Mouse (Mus musculus): ENCODE data around the gene Cacnb1. TPM values are rescaled to one million over a fixed set of nuclear protein-coding genes. Genes with fewer than 3 reads are reported as not detected.

The Cacnb1 gene
- total and polyA plus RNA-seq, 3 experiments, result 0.36 to 0.55 TPM; not detected in 1

DNA sequence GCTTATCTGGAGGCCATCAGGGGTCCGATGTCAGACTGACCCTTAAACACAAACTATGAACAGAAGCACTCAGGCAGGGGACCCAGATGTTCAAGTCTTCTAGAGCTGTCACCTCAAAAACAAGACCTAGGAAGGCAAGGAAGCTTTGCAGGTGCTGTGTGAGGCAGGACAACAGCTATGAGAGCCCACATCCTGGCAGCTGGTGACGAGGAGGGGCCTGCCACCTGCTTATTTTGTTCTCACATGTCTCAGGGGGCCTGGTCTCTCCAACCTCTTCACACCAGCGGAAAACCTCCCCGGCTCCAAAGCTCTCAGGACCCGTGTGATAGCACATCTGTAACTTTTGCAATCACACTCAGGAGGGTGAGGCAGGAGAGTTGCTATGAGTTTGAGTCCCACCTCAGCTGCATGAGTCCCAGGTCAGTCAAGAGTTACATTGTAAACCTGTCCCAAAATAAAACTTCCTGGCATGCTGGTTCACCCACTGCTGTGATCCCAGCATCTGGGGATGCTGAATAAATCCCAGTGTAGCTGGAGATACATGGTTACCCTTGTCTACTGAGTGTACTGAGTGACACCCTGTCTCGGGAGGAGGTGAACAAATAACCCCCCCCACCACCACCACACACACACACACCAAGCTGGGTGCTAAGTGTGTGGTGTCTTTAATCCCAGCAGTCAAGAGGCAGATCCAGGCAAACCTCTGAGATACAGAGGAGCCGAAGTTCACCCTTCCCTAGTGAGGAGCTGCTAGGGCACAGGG is 22.3 kb downstream of the Cacnb1 start:
- no peaks in the 10 kb centered on the region for H3K79me2 ChIP-seq (replicated peaks; ENCODE audit: control insufficient read depth, extremely low read depth, insufficient read depth, poor library complexity, severe bottlenecking)
- peaks cover 42 to 83% of the 10 kb centered on the region in 2 experiments for H3K4me1 ChIP-seq (ENCODE audit: control insufficient read depth in 1 of 2, insufficient read depth in 2 of 2)
- in situ Hi-C loops (cut with MboI; ENCODE audit: low pct_ligation_motif_present, low pct_unique_long_range_greater_than_20kb, low sequenced_read_pairs), result no loop called here
- H3K27me3 ChIP-seq (replicated peaks), result no peaks in the 10 kb centered on the region
- H3K4me3 ChIP-seq (replicated peaks in 1 of 3; ENCODE audit: low read depth in 2 of 3, low read length in 2 of 3, poor library complexity in 1 of 3), result no peak overlapping the region
- dilution Hi-C loops (cut with MboI; ENCODE audit: extremely low pct_ligation_motif_present, extremely low pct_unique_long_range_greater_than_20kb, low sequenced_read_pairs), result no loop called here
- peaks cover 0 to 3% of the 10 kb centered on the region in 2 experiments for H3K36me3 ChIP-seq (replicated peaks in 1 of 2; ENCODE audit: control insufficient read depth in 1 of 2, insufficient read depth in 1 of 2, low read length in 1 of 2)
- H3K9ac ChIP-seq (ENCODE audit: insufficient read depth, low read depth), result peak overlapping the region; percentile 23; the same call in 1 of the 2 replicates
- peaks cover 3% of the 10 kb centered on the region for H3K9me3 ChIP-seq (replicated peaks; ENCODE audit: low read length)
- TF ChIP-seq BHLHE40 (IDR thresholded peaks at IDR 0.05; ENCODE audit: low read depth, low read length) (peak; percentile 94), ETS1 (conservative IDR thresholded peaks at IDR 0.05; ENCODE audit: low read depth, low read length) (peak; percentile 94), MAZ (IDR thresholded peaks at IDR 0.05; ENCODE audit: low read depth, low read length) (0 out of 2 replicates have a peak, but pooled peaks have one; percentile 11), IRF4 (IDR thresholded peaks at IDR 0.05; ENCODE audit: low read depth, low read length) (peak; percentile 73), CHD2 (IDR thresholded peaks at IDR 0.05; ENCODE audit: low read length) (no peak), SIN3A (IDR thresholded peaks at IDR 0.05; ENCODE audit: low read length) (peak; percentile 86), POLR2AphosphoS2 (IDR thresholded peaks at IDR 0.05; ENCODE audit: low read depth, low read length) (no peak), NELFE (IDR thresholded peaks at IDR 0.05; ENCODE audit: low read depth, low read length) (no peak), MAX (IDR thresholded peaks at IDR 0.05; ENCODE audit: low read length) (no peak), MYC (IDR thresholded peaks at IDR 0.05; ENCODE audit: low read depth, low read length) (peak; percentile 73), JUN (IDR thresholded peaks at IDR 0.05; ENCODE audit: insufficient read depth, low read depth, low read length) (no peak), ELF1 (IDR thresholded peaks at IDR 0.05; ENCODE audit: low read depth, low read length) (no peak), CTCF (conservative IDR thresholded peaks at IDR 0.05 in 1 of 2, IDR thresholded peaks at IDR 0.05 in 1 of 2; ENCODE audit: low read depth in 2 of 2, low read length in 2 of 2) (no peak), ZKSCAN1 (IDR thresholded peaks at IDR 0.05; ENCODE audit: borderline replicate concordance, low read depth, low read length) (no peak), GABPA (IDR thresholded peaks at IDR 0.05; ENCODE audit: insufficient replicate concordance, low read depth, low read length) (no peak), JUND (conservative IDR thresholded peaks at IDR 0.05; ENCODE audit: low read depth, low read length) (no peak), E2F4 (IDR thresholded peaks at IDR 0.05; ENCODE audit: insufficient replicate concordance, low read depth, low read length) (no peak), MEF2A (IDR thresholded peaks at IDR 0.05; ENCODE audit: borderline replicate concordance, low read depth, low read length) (peak; percentile 56; the same call in 1 of the 2 replicates), TCF12 (IDR thresholded peaks at IDR 0.05; ENCODE audit: low read depth, low read length) (peak; percentile 100), POLR2A (IDR thresholded peaks at IDR 0.05; ENCODE audit: low read depth, low read length) (peak; percentile 30; the same call in 1 of the 2 replicates), ZMIZ1 (IDR thresholded peaks at IDR 0.05; ENCODE audit: low read depth, low read length) (no peak), MAFK (IDR thresholded peaks at IDR 0.05; ENCODE audit: insufficient replicate concordance, low read length) (no peak), RCOR1 (conservative IDR thresholded peaks at IDR 0.05; ENCODE audit: low read depth, low read length) (0 out of 2 replicates have a peak, but pooled peaks have one; percentile 16), SMC3 (IDR thresholded peaks at IDR 0.05; ENCODE audit: low read depth, low read length) (no peak), HCFC1 (IDR thresholded peaks at IDR 0.05; ENCODE audit: low read depth, low read length) (peak; percentile 7; the same call in 1 of the 2 replicates), TBP (conservative IDR thresholded peaks at IDR 0.05; ENCODE audit: low read depth, low read length) (0 out of 2 replicates have a peak, but pooled peaks have one; percentile 56), UBTF (IDR thresholded peaks at IDR 0.05; ENCODE audit: low read depth, low read length) (peak; percentile 20; the same call in 1 of the 2 replicates), PAX5 (IDR thresholded peaks at IDR 0.05; ENCODE audit: low read length) (no peak), ZNF384 (IDR thresholded peaks at IDR 0.05; ENCODE audit: low read depth, low read length) (no peak), USF2 (conservative IDR thresholded peaks at IDR 0.05; ENCODE audit: low read depth, low read length) (no peak), KAT2A (IDR thresholded peaks at IDR 0.05; ENCODE audit: insufficient replicate concordance, low read length) (no peak), MXI1 (IDR thresholded peaks at IDR 0.05; ENCODE audit: low read depth, low read length) (no peak; the same call in 1 of the 2 replicates), ZC3H11A (IDR thresholded peaks at IDR 0.05; ENCODE audit: low read depth, low read length) (no peak), NRF1 (IDR thresholded peaks at IDR 0.05; ENCODE audit: low read depth, low read length) (no peak), CHD1 (IDR thresholded peaks at IDR 0.05; ENCODE audit: low read depth, low read length) (no peak), USF1 (IDR thresholded peaks at IDR 0.05; ENCODE audit: low read depth, low read length) (no peak), EP300 (IDR thresholded peaks at IDR 0.05; ENCODE audit: low read length) (peak; percentile 89), RAD21 (IDR thresholded peaks at IDR 0.05; ENCODE audit: low read depth, low read length) (no peak)
- H3K27ac ChIP-seq (ENCODE audit: insufficient read depth, low read depth), result peak overlapping the region; percentile 88
- H3K4me2 ChIP-seq (ENCODE audit: insufficient read depth, low read depth, poor library complexity, severe bottlenecking), result peak overlapping the region; percentile 69
- DNase-seq (ENCODE audit: extremely low read depth), result peak; percentile 94
